Mouse (Mus musculus): ENCODE data around the gene Olfr731. TPM values are rescaled to one million over a fixed set of nuclear protein-coding genes. Genes with fewer than 3 reads are reported as not detected.

Gene Olfr731
- not detected in 4 replicates for total RNA-seq (2023)

GRCm38 (mm10) chr14:50241766-50242165 is at the start of gene Olfr731:
Gene Olfr731, minus strand, starts transcription at chr14:50241866.

GRCm38 (mm10) chr14:50284106-50284505 is 42.4 kb upstream of the Olfr731 start, which contains the start of gene Olfr732:
Gene Olfr732, minus strand, starts transcription at chr14:50284206.

GRCm38 (mm10) chr14:50188098-50188497 is 53.6 kb downstream of the Olfr731 start, which contains the start of gene Olfr730:
Gene Olfr730, minus strand, starts transcription at chr14:50188198.

Other genes starting within 250 kb of the Olfr731 start
- gene Olfr725, start 201.5 kb downstream of the Olfr731 start, total RNA-seq (2023) = not detected in 4 replicates
- gene Olfr726, start 150.9 kb downstream of the Olfr731 start, total RNA-seq (2023) = not detected in 4 replicates
- not detected in 4 replicates for gene Olfr727, start 118.7 kb downstream of the Olfr731 start, total RNA-seq (2023)
- not detected in 4 replicates for gene Olfr728, start 99.2 kb downstream of the Olfr731 start, total RNA-seq (2023)
- gene Olfr729, start 89.0 kb downstream of the Olfr731 start, total RNA-seq (2023) = not detected in 4 replicates
- not detected in 4 replicates for gene Olfr730, start 53.7 kb downstream of the Olfr731 start, total RNA-seq (2023)
- gene Olfr732, start 42.3 kb upstream of the Olfr731 start, total RNA-seq (2023) = not detected in 4 replicates
- gene Olfr733, start 59.7 kb upstream of the Olfr731 start, total RNA-seq (2023) = not detected in 4 replicates
- not detected in 4 replicates for gene Olfr734, start 84.9 kb upstream of the Olfr731 start, total RNA-seq (2023)
- gene Olfr735, start 107.0 kb upstream of the Olfr731 start, total RNA-seq (2023) = 0.13 TPM in 1 of 4 replicates, not detected in the others
- gene Tlr11, start 116.0 kb upstream of the Olfr731 start, total RNA-seq (2023) = not detected in 4 replicates
- not detected in 4 replicates for gene Olfr736, start 139.3 kb upstream of the Olfr731 start, total RNA-seq (2023)
- gene Olfr738, start 165.7 kb upstream of the Olfr731 start, total RNA-seq (2023) = not detected in 4 replicates
- not detected in 4 replicates for gene Olfr739, start 176.8 kb upstream of the Olfr731 start, total RNA-seq (2023)
- not detected in 4 replicates for gene Olfr740, start 203.7 kb upstream of the Olfr731 start, total RNA-seq (2023)
- gene Olfr741, start 230.9 kb upstream of the Olfr731 start, total RNA-seq (2023) = not detected in 4 replicates